Mouse (Mus musculus) neural tube, embryonic 15.5 days (tissue): ENCODE results near the gene Plac9b. TPM values are rescaled to one million over a fixed set of nuclear protein-coding genes. Genes with fewer than 3 reads are reported as not detected.
"Not testable (repeated sequence)": the region's sequence is repeated elsewhere in the genome, so short reads cannot be mapped to it uniquely, and the experiment has no call there.

Source experiments
- ATAC-seq: fragments of 200-750 bp; cut with Nextera tagmentation; 2 replicates; pipeline ENCODE4 v1.8.0; 2017; ENCODE audit warnings: mild to moderate bottlenecking, moderate TSS enrichment, moderate library complexity; ENCODE audit not compliant: low FRiP score
- H3K27ac ChIP-seq: fragments of 300-500 bp; sonication (generic); replicated peaks from 2 replicates; pipeline ENCODE4 v1.5.1; 2015; ENCODE audit warnings: mild to moderate bottlenecking, inconsistent platforms
- H3K27me3 ChIP-seq: fragments of 300-500 bp; sonication (generic); replicated peaks from 2 replicates; pipeline ENCODE4 v1.6.1; 2015; ENCODE audit warnings: inconsistent platforms
- H3K36me3 ChIP-seq: fragments of 300-500 bp; sonication (generic); 2 replicates; pipeline ENCODE4 v1.6.1; 2015; ENCODE audit warnings: inconsistent platforms
- H3K4me1 ChIP-seq: fragments of 300-500 bp; sonication (generic); 2 replicates; pipeline ENCODE4 v1.6.1; 2015; ENCODE audit warnings: inconsistent platforms
- H3K4me2 ChIP-seq: fragments of 300-500 bp; sonication (generic); 2 replicates; pipeline ENCODE4 v1.6.1; 2015; ENCODE audit warnings: inconsistent platforms, mild to moderate bottlenecking, moderate library complexity
- H3K4me3 ChIP-seq: fragments of 300-500 bp; sonication (generic); replicated peaks from 2 replicates; pipeline ENCODE4 v1.5.1; 2015; ENCODE audit warnings: mild to moderate bottlenecking, inconsistent platforms
- H3K9ac ChIP-seq: fragments of 300-500 bp; sonication (generic); replicated peaks from 2 replicates; pipeline ENCODE4 v1.6.1; 2015; ENCODE audit warnings: mild to moderate bottlenecking, inconsistent platforms
- H3K9me3 ChIP-seq: fragments of 300-500 bp; sonication (generic); replicated peaks from 2 replicates; pipeline ENCODE4 v1.6.1; 2016; ENCODE audit warnings: inconsistent platforms
- WGBS: fragments of 180-500 bp; shearing (Covaris S2); methylation state at CpG from one replicate; pipeline ENCODE4 v1.1.7; 2015; ENCODE audit warnings: mixed read lengths; 5-methylcytosine and 5-hydroxymethylcytosine counted together
- polyA plus RNA-seq: library from polyadenylated mRNA; unstranded; fragments of >200 nt; fragmentation: Nextera tagmentation; extraction: Ambion mirVana; gene quantifications from 2 replicates; pipeline ENCODE4 v1.2.1, GENCODE M21; 2015

The Plac9b gene
- 6.5 and 7.2 TPM in 2 replicates for polyA plus RNA-seq

DNA sequence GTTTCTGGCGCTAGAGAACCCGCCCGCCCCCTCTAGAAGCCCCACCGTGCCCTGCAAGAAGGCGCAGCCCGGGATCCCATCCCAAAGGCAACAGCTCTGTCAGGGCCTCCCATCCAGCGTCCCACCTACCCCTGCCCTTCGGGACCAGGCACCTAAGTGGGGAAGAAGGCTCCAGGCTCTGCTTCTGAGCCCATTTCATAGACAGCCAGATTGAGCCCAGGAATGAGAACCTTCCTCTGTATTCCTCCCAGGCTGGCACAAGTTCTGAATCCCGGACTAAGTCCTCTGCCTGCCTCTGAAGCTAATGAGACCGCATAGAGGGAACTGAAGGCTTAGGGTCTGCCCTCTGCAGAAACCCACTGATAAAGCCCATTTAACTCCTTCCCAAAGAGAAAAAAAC, at the start of gene Plac9b:
Gene Plac9b (minus strand): TSS at position 101 of the 400 bp plus-strand sequence.
- not testable (repeated sequence) for H3K4me2 ChIP-seq, H3K4me1 ChIP-seq, H3K36me3 ChIP-seq, H3K4me3 ChIP-seq, H3K27ac ChIP-seq, H3K9me3 ChIP-seq, H3K9ac ChIP-seq, H3K27me3 ChIP-seq, ATAC-seq
- WGBS: no CpG with 5 or more reads among the region's 10 CpGs

DNA sequence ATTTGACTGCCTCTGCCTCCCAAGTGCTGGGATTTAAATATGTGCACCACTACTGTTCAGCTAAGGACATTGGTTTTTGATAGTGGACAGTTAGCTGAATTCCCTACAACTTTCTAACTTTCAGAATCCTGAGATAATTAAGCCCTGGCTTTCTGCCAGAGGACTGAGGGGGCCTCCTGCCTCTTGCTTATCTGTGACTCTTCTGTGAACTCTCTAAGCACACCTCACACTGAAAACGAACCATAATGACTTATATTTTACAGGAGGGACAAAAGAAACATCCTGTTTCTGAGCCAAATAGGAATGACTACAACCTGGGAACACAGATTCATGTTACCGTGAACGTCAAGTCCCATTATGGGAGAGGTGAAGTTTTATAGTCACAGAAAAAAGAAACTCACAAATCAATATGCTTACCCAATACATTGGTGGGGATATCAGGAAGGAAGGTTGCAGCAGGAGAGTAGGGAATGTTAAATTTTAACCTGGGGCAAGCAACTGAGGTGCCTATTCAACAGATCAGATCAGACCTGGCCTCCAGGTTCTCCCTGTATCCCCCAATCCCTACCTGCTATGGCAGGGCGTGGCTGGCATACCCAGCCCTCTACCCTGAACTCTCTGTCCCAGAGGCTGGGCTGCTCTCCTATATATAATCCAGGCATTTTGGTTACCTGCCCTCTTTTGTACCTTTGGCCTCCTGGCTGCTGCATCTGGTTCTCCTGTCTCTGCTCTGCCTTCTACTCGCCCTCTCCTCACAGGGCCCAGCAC, 34.1 kb upstream of the Plac9b start:
- H3K4me3 ChIP-seq, H3K27ac ChIP-seq, H3K36me3 ChIP-seq, H3K9ac ChIP-seq, H3K4me1 ChIP-seq, H3K4me2 ChIP-seq, H3K27me3 ChIP-seq, ATAC-seq, H3K9me3 ChIP-seq: not testable (repeated sequence)
- WGBS: no CpG with 5 or more reads among the region's 5 CpGs

DNA sequence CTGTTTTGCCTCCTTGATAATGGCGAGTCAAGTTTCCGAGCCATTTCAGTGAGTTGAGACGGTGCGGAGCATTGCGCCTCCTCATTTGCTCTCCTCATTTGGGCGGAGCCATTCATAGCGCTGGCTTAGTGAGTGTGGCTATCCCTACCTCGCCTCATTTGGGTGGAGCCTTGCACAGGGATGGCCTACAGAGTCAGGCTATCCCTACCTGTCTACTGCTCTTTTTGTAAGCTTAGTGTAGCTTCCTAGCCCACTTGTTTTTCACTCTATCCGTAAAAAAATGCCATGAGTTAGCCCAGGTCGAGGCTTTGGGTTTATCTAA, 24.6 kb upstream of the Plac9b start, which contains the start of gene Tmem254b:
Gene Tmem254b (minus strand): TSS at position 116 of the 322 bp plus-strand sequence.
- H3K9ac ChIP-seq, H3K4me2 ChIP-seq, H3K9me3 ChIP-seq, H3K4me3 ChIP-seq, H3K27ac ChIP-seq, H3K36me3 ChIP-seq, H3K27me3 ChIP-seq, H3K4me1 ChIP-seq: not testable (repeated sequence)
- WGBS: no CpG with 5 or more reads among the region's 10 CpGs
- peak; percentile 89 for ATAC-seq

DNA sequence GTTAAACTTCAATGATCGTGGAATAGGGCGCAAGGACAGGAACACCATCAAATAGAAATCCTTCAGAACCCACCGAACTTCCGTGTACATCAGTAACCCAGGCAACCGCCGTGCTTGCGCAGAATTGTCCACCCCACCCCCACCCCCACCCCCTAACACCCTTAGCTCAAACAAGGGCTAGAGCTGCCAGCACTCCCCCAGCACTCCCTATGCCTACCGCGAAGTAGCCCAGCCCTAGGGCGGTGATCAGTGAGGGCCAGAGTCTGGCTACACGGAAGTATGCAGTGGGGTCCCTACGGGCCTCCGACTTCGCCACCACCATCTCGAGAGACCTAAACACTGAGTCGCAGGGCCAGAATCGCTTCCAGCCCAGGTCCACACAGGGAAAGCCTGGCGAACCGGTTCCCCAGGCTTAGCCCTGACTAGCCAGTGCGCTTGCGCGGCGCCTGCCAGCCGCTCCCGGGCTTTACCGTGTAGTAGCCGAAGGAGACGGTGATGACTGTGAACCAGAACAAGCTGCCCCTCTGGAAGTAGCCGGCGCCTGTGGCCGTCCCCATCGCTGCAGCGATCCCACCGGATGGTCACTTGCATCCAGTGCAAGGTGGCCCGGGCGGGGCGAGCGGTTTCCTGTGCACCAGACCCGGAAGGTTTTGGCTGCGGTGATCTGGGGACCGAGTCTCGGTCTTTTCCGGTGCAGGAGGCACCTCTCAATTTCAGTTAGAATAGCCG, 24.1 kb upstream of the Plac9b start:
- not testable (repeated sequence) for H3K4me1 ChIP-seq, H3K9ac ChIP-seq, H3K36me3 ChIP-seq, H3K27ac ChIP-seq, H3K4me2 ChIP-seq, H3K4me3 ChIP-seq, H3K9me3 ChIP-seq, H3K27me3 ChIP-seq
- ATAC-seq: peak; percentile 93
- whole genome bisulfite sequencing: no CpG with 5 or more reads among the region's 44 CpGs

DNA sequence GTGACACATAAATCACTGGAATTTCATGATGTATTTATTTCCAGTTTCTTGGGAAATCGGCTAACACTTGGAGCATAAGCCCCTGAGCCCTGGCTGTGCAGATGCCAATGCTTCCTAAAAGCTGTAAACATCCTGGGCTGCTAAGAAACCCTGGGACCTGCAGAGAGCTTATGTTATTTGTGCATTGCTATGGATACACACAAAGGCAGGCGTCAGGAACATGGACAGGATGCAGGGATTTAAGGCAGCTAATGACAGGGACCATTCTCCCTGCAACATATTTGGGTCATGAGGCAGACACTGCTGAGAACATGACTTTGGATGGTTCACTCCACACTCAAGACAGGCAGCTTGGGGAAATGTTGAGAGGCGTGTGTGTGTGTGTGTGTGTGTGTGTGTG, 15.6 kb upstream of the Plac9b start:
- H3K4me3 ChIP-seq, H3K9me3 ChIP-seq, H3K36me3 ChIP-seq, H3K27ac ChIP-seq, H3K4me2 ChIP-seq, H3K27me3 ChIP-seq, H3K9ac ChIP-seq, ATAC-seq, H3K4me1 ChIP-seq: not testable (repeated sequence)
- WGBS: no CpG with 5 or more reads among the region's 3 CpGs

DNA sequence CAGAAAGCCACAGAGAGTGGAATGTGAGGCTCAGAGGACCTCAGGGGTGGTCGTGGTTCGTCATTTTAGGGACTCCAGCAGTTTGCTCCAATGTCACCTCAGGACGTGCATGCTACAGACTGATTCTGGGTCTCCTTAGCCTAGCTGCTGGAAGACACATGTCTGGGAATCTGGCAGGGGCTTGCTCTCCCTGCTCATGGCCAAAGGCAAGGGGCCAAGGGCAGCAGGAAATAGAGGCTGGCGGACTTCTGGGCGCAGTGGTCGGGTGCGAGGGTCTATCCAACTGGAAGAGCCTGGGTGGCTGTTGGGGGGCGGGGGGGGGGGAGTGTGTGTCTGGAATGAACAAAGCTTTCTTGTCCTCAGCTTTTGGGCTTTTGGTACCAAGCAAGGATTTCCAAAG, 6.1 kb upstream of the Plac9b start:
- not testable (repeated sequence) for H3K27ac ChIP-seq, H3K9me3 ChIP-seq
- WGBS: no CpG with 5 or more reads among the region's 8 CpGs

DNA sequence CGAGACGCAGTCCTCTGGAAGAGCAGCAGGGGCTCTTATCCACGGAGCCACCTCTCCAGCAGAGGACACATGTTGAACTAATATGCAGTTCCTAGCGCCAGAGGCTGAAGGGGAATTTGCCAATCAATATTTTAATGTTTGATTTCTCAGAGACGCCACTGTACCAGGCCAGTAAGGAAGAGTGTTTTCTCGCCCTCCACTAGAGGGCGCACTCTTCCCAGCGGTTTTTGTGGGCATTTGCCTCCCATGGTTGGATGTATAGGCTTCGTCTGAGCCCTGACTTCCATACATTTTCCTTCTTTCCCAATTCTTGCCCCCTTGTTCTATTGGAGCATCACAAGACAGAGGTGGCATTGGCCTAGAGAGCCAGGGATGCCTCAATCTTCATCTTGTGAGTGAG, 4.4 kb upstream of the Plac9b start:
- not testable (repeated sequence) for H3K27ac ChIP-seq, H3K27me3 ChIP-seq, H3K4me2 ChIP-seq, H3K4me1 ChIP-seq, H3K9ac ChIP-seq, H3K4me3 ChIP-seq, ATAC-seq, H3K36me3 ChIP-seq, H3K9me3 ChIP-seq
- WGBS: no CpG with 5 or more reads among the region's 9 CpGs

More for the DNA sequence above, 6.1 kb upstream of the Plac9b start:
- not testable (repeated sequence) for ATAC-seq, H3K9ac ChIP-seq, H3K36me3 ChIP-seq, H3K4me1 ChIP-seq, H3K27me3 ChIP-seq, H3K4me2 ChIP-seq, H3K4me3 ChIP-seq

DNA sequence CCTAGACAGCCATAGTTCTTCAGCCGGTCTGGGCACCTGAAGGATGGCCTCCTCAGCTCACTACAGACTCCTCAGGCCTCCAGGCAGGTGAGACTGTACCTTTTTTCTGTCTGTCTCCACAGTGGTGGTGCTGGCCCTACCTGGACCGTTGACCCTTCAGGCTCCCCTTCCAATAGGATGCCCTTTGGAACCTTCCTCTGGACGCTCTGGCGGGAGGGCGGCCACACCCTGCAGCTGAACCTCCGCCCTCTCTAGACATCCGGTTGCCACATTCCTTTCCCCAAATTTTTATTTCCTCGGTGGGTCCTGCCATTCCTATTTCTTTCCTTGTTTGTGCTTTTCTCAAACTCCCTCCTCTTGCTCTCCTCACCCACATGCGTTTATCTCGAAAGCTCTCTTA, 620 bp downstream of the Plac9b start:
- H3K4me3 ChIP-seq, ATAC-seq, H3K4me2 ChIP-seq, H3K36me3 ChIP-seq, H3K9me3 ChIP-seq, H3K4me1 ChIP-seq, H3K9ac ChIP-seq, H3K27ac ChIP-seq, H3K27me3 ChIP-seq: not testable (repeated sequence)
- WGBS: no CpG with 5 or more reads among the region's 10 CpGs

DNA sequence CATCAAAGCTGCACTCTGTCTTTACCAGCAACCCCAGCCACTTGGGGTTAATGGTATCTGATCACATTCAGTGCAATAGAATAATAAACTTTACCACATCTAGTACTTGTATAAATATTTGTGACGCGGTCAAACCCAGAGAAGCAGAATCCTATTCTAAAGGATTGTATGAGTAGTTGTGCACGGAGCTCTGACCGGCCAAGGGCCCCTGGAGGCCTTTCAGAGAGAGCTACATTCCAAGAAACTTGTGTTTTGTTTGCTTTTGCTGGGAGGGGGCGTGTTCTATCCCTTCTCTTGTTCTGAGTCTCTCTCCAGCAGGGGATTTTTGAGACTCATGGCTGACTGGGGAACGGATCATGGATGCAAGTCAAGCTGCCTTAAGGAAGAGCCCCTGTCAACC, 7.3 kb downstream of the Plac9b start:
- H3K4me1 ChIP-seq, H3K36me3 ChIP-seq, H3K9me3 ChIP-seq, H3K4me2 ChIP-seq, ATAC-seq, H3K27ac ChIP-seq, H3K4me3 ChIP-seq, H3K9ac ChIP-seq, H3K27me3 ChIP-seq: not testable (repeated sequence)
- WGBS: no CpG with 5 or more reads among the region's 6 CpGs

DNA sequence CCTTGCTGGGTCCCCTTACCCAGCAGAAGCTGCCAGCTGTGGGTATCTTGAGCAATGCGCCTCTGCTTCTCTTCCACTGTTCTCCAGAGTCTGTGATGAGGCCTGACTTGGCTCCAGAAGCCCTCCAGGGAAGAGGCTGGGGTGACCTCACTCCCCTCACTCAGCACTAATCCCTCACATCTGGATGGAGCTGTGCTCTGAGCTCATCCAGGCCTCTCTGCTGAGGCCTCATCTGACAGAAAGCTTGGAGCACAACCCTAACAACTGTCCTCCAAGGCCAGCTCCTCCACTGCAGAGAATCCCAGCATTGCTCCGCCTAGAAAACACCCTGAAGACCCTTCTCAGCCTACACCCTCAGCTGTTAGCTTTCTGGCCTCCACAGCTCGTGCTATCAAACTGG, 8.3 kb downstream of the Plac9b start:
- not testable (repeated sequence) for ATAC-seq
- WGBS: no CpG with 5 or more reads among the region's 3 CpGs

DNA sequence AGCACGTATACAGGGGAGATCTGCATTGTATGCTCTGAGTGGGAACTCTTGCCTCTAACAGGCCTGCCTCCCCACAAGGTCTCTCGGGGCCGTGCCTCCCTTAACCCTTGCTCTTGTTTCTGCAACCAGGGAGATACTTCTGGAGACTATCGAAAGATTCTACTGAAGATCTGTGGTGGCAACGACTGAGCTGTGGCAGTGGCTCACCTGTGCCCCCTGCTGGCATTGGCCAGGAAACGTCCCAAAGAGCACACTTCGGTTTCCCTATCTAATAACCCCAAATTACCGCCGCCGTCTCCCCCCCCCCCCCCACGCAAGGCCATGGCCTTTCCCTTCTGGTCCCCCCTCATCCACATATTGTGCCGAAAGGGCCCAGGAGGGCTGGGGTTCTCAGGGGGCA, 17.0 kb downstream of the Plac9b start:
- H3K4me1 ChIP-seq, H3K9me3 ChIP-seq, H3K27me3 ChIP-seq, H3K9ac ChIP-seq, H3K4me2 ChIP-seq, H3K4me3 ChIP-seq, ATAC-seq, H3K27ac ChIP-seq, H3K36me3 ChIP-seq: not testable (repeated sequence)
- WGBS: no CpG with 5 or more reads among the region's 12 CpGs

More for the DNA sequence above, 8.3 kb downstream of the Plac9b start:
- H3K27ac ChIP-seq, H3K9me3 ChIP-seq, H3K27me3 ChIP-seq, H3K4me1 ChIP-seq, H3K4me2 ChIP-seq, H3K36me3 ChIP-seq, H3K4me3 ChIP-seq, H3K9ac ChIP-seq: not testable (repeated sequence)

DNA sequence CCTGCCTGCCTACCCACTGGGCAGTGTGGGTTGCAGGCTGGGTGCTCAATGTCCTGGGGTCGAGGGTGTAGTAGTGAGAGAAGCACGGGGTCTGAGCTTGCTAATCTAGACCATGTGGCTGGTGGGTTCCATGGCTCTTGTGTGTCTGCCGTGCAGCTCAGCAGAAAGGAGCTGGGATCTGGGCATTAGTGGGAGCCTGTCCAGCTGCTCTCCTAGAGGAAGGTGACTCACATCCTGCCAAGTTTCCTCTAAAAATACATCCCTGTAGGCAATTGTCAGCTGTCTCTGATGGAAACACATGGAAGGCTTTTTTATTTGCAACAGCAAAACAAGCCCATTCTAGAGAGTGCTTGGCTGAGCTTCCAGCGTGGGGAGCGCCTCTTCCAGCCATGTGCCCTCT, 19.9 kb downstream of the Plac9b start:
- H3K27ac ChIP-seq, H3K36me3 ChIP-seq, H3K9me3 ChIP-seq, H3K9ac ChIP-seq, H3K4me2 ChIP-seq, H3K27me3 ChIP-seq, H3K4me1 ChIP-seq, ATAC-seq, H3K4me3 ChIP-seq: not testable (repeated sequence)
- no CpG with 5 or more reads among the region's 5 CpGs for WGBS
